Mouse (Mus musculus) MEL (cell line): ENCODE measurements around the gene Eef1g. TPM values are rescaled to one million over a fixed set of nuclear protein-coding genes. Genes with fewer than 3 reads are reported as not detected.

Source experiments
- DNase-seq: peaks from one replicate; pipeline ENCODE4 v3.0.0; 2011; ENCODE audit warnings: low read depth, low spot score
- H3K27ac ChIP-seq: 2 replicates; pipeline ENCODE4 v1.5.1; 2012; ENCODE audit warnings: low read depth, mild to moderate bottlenecking, control low read depth, low read length, moderate library complexity; ENCODE audit not compliant: control insufficient read depth
- H3K27me3 ChIP-seq, 2 experiments: fragments of 150-350 bp in 1 of 2; sonication (generic) in 1 of 2; 2 replicates each; pipeline ENCODE4 v1.6.1; 2012; ENCODE audit warnings: low read length in 2 of 2, mild to moderate bottlenecking in 2 of 2, improper control_type of control experiment in 1 of 2, moderate library complexity in 1 of 2; ENCODE audit not compliant: insufficient read depth in 2 of 2, control insufficient read depth in 1 of 2
- H3K36me3 ChIP-seq, 2 experiments: 2 replicates each; pipeline ENCODE4 v1.6.1; 2012 to 2014; ENCODE audit warnings: low read length in 2 of 2, improper control_type of control experiment in 1 of 2, inconsistent platforms in 1 of 2, mild to moderate bottlenecking in 1 of 2; ENCODE audit not compliant: insufficient read depth in 2 of 2, control insufficient read depth in 1 of 2
- H3K4me1 ChIP-seq, 2 experiments: fragments of 150-350 bp in 1 of 2; sonication (generic) in 1 of 2; 2 replicates each; pipeline ENCODE4 v1.6.1; 2012; ENCODE audit warnings: low read length in 2 of 2, improper control_type of control experiment in 1 of 2, mild to moderate bottlenecking in 1 of 2; ENCODE audit not compliant: insufficient read depth in 2 of 2, control insufficient read depth in 1 of 2
- H3K4me3 ChIP-seq, 2 experiments: fragments of 150-350 bp in 1 of 2; sonication (generic) in 1 of 2; 2 replicates each; pipeline ENCODE4 v1.5.1; 2012; ENCODE audit warnings: low read depth in 2 of 2, low read length in 2 of 2, mild to moderate bottlenecking in 2 of 2, moderate library complexity in 2 of 2, control low read depth in 1 of 2, improper control_type of control experiment in 1 of 2; ENCODE audit not compliant: control insufficient read depth in 1 of 2, insufficient read depth in 1 of 2
- H3K79me2 ChIP-seq: 2 replicates; pipeline ENCODE4 v1.6.1; 2012; ENCODE audit warnings: mild to moderate bottlenecking, low read length, moderate library complexity; ENCODE audit not compliant: control insufficient read depth, poor library complexity, insufficient read depth
- H3K9ac ChIP-seq: 2 replicates; pipeline ENCODE4 v1.6.1; 2012; ENCODE audit warnings: low read depth, mild to moderate bottlenecking, control low read depth, low read length, moderate library complexity; ENCODE audit not compliant: control insufficient read depth, poor library complexity, severe bottlenecking
- H3K9me3 ChIP-seq: fragments of 150-350 bp; sonication (generic); replicated peaks from 2 replicates; pipeline ENCODE4 v1.6.1; 2012; ENCODE audit warnings: mild to moderate bottlenecking, low read length, improper control_type of control experiment, moderate library complexity; ENCODE audit not compliant: insufficient read depth
- BHLHE40 ChIP-seq: IDR thresholded peaks from 2 replicates; pipeline ENCODE4 v1.6.1; 2012; ENCODE audit warnings: low read depth, mild to moderate bottlenecking, inconsistent platforms, low read length, improper control_type of control experiment, borderline replicate concordance
- CHD1 ChIP-seq: IDR thresholded peaks from 2 replicates; pipeline ENCODE4 v1.6.1; 2012; ENCODE audit warnings: low read depth, mild to moderate bottlenecking, inconsistent platforms, low read length, improper control_type of control experiment
- CTCF ChIP-seq, 3 experiments: IDR thresholded peaks in 2 of 3; conservative IDR thresholded peaks in 1 of 3; 2 replicates each; pipeline ENCODE4 v1.5.1; 2011 to 2012; ENCODE audit warnings: low read length in 3 of 3, low read depth in 2 of 3, mild to moderate bottlenecking in 2 of 3, improper control_type of control experiment in 1 of 3, inconsistent platforms in 1 of 3, mixed read lengths in 1 of 3, moderate library complexity in 1 of 3; ENCODE audit not compliant: control insufficient read depth in 1 of 3, insufficient read depth in 1 of 3, poor library complexity in 1 of 3, severe bottlenecking in 1 of 3
- E2F4 ChIP-seq: IDR thresholded peaks from 2 replicates; pipeline ENCODE4 v1.6.1; 2011; ENCODE audit warnings: low read depth, low read length, improper control_type of control experiment, borderline replicate concordance
- ELF1 ChIP-seq: IDR thresholded peaks from 2 replicates; pipeline ENCODE4 v1.6.1; 2014; ENCODE audit warnings: low read depth, mild to moderate bottlenecking, inconsistent platforms, low read length, improper control_type of control experiment, moderate library complexity
- EP300 ChIP-seq, 2 experiments: IDR thresholded peaks; 2 replicates each; pipeline ENCODE4 v1.6.1; 2011; ENCODE audit warnings: improper control_type of control experiment in 2 of 2, low read length in 2 of 2, low read depth in 1 of 2, mild to moderate bottlenecking in 1 of 2
- ETS1 ChIP-seq: IDR thresholded peaks from 2 replicates; pipeline ENCODE4 v1.6.1; 2012; ENCODE audit warnings: low read depth, mild to moderate bottlenecking, inconsistent platforms, low read length, improper control_type of control experiment, moderate library complexity
- GABPA ChIP-seq: IDR thresholded peaks from 2 replicates; pipeline ENCODE4 v1.6.1; 2012; ENCODE audit warnings: low read depth, mild to moderate bottlenecking, inconsistent platforms, low read length, improper control_type of control experiment, moderate library complexity
- GATA1 ChIP-seq: IDR thresholded peaks from 2 replicates; pipeline ENCODE4 v1.6.1; 2011; ENCODE audit warnings: low read depth, low read length, improper control_type of control experiment
- HCFC1 ChIP-seq: IDR thresholded peaks from 2 replicates; pipeline ENCODE4 v1.6.1; 2012; ENCODE audit warnings: low read depth, mild to moderate bottlenecking, inconsistent platforms, low read length, improper control_type of control experiment, moderate library complexity
- JUND ChIP-seq: IDR thresholded peaks from 2 replicates; pipeline ENCODE4 v1.6.1; 2011; ENCODE audit warnings: low read depth, mild to moderate bottlenecking, improper control_type of control experiment, low read length
- KAT2A ChIP-seq: conservative IDR thresholded peaks from 2 replicates; pipeline ENCODE4 v1.6.1; 2012; ENCODE audit warnings: low read depth, low read length, improper control_type of control experiment, inconsistent platforms
- MAX ChIP-seq: IDR thresholded peaks from 2 replicates; pipeline ENCODE4 v1.6.1; 2011; ENCODE audit warnings: low read length, improper control_type of control experiment
- MAZ ChIP-seq: IDR thresholded peaks from 2 replicates; pipeline ENCODE4 v1.6.1; 2012; ENCODE audit warnings: low read depth, mild to moderate bottlenecking, inconsistent platforms, low read length, improper control_type of control experiment
- MEF2A ChIP-seq: IDR thresholded peaks from 2 replicates; pipeline ENCODE4 v1.6.1; 2014; ENCODE audit warnings: low read depth, mild to moderate bottlenecking, inconsistent platforms, low read length, improper control_type of control experiment; ENCODE audit not compliant: poor library complexity, insufficient replicate concordance, severe bottlenecking; ENCODE audit errors: extremely low read depth
- MXI1 ChIP-seq: IDR thresholded peaks from 2 replicates; pipeline ENCODE4 v1.6.1; 2011; ENCODE audit warnings: mild to moderate bottlenecking, low read depth, low read length, improper control_type of control experiment
- MYB ChIP-seq: IDR thresholded peaks from 2 replicates; pipeline ENCODE4 v1.6.1; 2011; ENCODE audit warnings: mild to moderate bottlenecking, low read depth, low read length, improper control_type of control experiment
- MYC ChIP-seq: IDR thresholded peaks from 2 replicates; pipeline ENCODE4 v1.6.1; 2011; ENCODE audit warnings: low read depth, mild to moderate bottlenecking, low read length, improper control_type of control experiment, moderate library complexity
- NELFE ChIP-seq: IDR thresholded peaks from 2 replicates; pipeline ENCODE4 v1.6.1; 2011; ENCODE audit warnings: low read depth, low read length, improper control_type of control experiment
- POLR2A ChIP-seq, 2 experiments: IDR thresholded peaks; 2 replicates each; pipeline ENCODE4 v1.6.1; 2011 to 2012; ENCODE audit warnings: low read length in 2 of 2, mild to moderate bottlenecking in 2 of 2, control low read depth in 1 of 2, improper control_type of control experiment in 1 of 2, low read depth in 1 of 2, moderate library complexity in 1 of 2; ENCODE audit not compliant: control insufficient read depth in 1 of 2, insufficient read depth in 1 of 2, poor library complexity in 1 of 2
- POLR2AphosphoS2 ChIP-seq: IDR thresholded peaks from 2 replicates; pipeline ENCODE4 v1.6.1; 2011; ENCODE audit warnings: low read length, improper control_type of control experiment
- POLR2AphosphoS5 ChIP-seq: IDR thresholded peaks from 2 replicates; pipeline ENCODE4 v1.6.1; 2012; ENCODE audit warnings: low read depth, borderline replicate concordance, mild to moderate bottlenecking, inconsistent platforms, low read length, moderate library complexity, mixed read lengths
- RAD21 ChIP-seq: IDR thresholded peaks from 2 replicates; pipeline ENCODE4 v1.6.1; 2011; ENCODE audit warnings: mild to moderate bottlenecking, low read depth, low read length, improper control_type of control experiment
- RCOR1 ChIP-seq: IDR thresholded peaks from 2 replicates; pipeline ENCODE4 v1.6.1; 2012; ENCODE audit warnings: low read depth, mild to moderate bottlenecking, inconsistent platforms, low read length, improper control_type of control experiment
- SIN3A ChIP-seq: IDR thresholded peaks from 2 replicates; pipeline ENCODE4 v1.6.1; 2012; ENCODE audit warnings: low read length, improper control_type of control experiment, inconsistent platforms
- SMC3 ChIP-seq: IDR thresholded peaks from 2 replicates; pipeline ENCODE4 v1.6.1; 2011; ENCODE audit warnings: low read depth, low read length, improper control_type of control experiment
- TAL1 ChIP-seq: IDR thresholded peaks from 2 replicates; pipeline ENCODE4 v1.6.1; 2012; ENCODE audit warnings: mild to moderate bottlenecking, inconsistent platforms, low read length, moderate library complexity, mixed read lengths
- TBP ChIP-seq: IDR thresholded peaks from 2 replicates; pipeline ENCODE4 v1.8.0; 2011; ENCODE audit warnings: low read depth, low read length, improper control_type of control experiment
- TCF12 ChIP-seq: IDR thresholded peaks from 2 replicates; pipeline ENCODE4 v1.6.1; 2014; ENCODE audit warnings: low read depth, mild to moderate bottlenecking, inconsistent platforms, low read length, improper control_type of control experiment, moderate library complexity
- USF1 ChIP-seq: IDR thresholded peaks from 2 replicates; pipeline ENCODE4 v1.6.1; 2014; ENCODE audit warnings: low read depth, mild to moderate bottlenecking, inconsistent platforms, low read length, improper control_type of control experiment, moderate library complexity
- ZC3H11A ChIP-seq: IDR thresholded peaks from 2 replicates; pipeline ENCODE4 v1.6.1; 2012; ENCODE audit warnings: low read depth, mild to moderate bottlenecking, inconsistent platforms, low read length, improper control_type of control experiment
- ZKSCAN1 ChIP-seq: IDR thresholded peaks from 2 replicates; pipeline ENCODE4 v1.6.1; 2012; ENCODE audit warnings: low read depth, mild to moderate bottlenecking, inconsistent platforms, low read length, improper control_type of control experiment, moderate library complexity
- ZMIZ1 ChIP-seq: IDR thresholded peaks from 2 replicates; pipeline ENCODE4 v1.6.1; 2012; ENCODE audit warnings: low read depth, mild to moderate bottlenecking, inconsistent platforms, low read length, improper control_type of control experiment, moderate library complexity
- ZNF384 ChIP-seq: IDR thresholded peaks from 2 replicates; pipeline ENCODE4 v1.6.1; 2012; ENCODE audit warnings: low read depth, mild to moderate bottlenecking, inconsistent platforms, low read length, improper control_type of control experiment
- polyA plus RNA-seq, 2 experiments: library from polyadenylated mRNA; stranded (reverse) in 1 of 2; unstranded in 1 of 2; fragments of >175 nt in 1 of 2; fragments of >200 nt in 1 of 2; gene quantifications; 2 replicates each; pipeline versions ENCODE4 v1.2.1 to v1.2.4; 2012; ENCODE audit warnings: low replicate concordance in 2 of 2, low read depth in 1 of 2; ENCODE audit not compliant: insufficient read length in 2 of 2, insufficient read depth in 1 of 2, missing spikeins in 1 of 2
- total RNA-seq: library from RNA; depleted of rRNA; stranded (reverse); fragments of 300-350 nt; gene quantifications from 2 replicates; pipeline ENCODE4 v1.2.3, GENCODE M21; 2012

Eef1g gene
- total and polyA plus RNA-seq, 3 experiments = 1,362 to 1,817 (median 1,691) TPM

GRCm38 (mm10) chr19:8920073-8920736, 46.6 kb upstream of the Eef1g start, which contains the start of gene B3gat3:
Gene B3gat3 (plus strand): TSS chr19:8920374.
- Histone ChIP-seq H3K4me3 (peak within 1 kb of the TSS; percentile 83 to 91), H3K36me3 (peaks cover 1 to 13% of the 10 kb centered on the region in 2 experiments; a peak in 3 of 4 replicates), H3K27ac (peak within 1 kb of the TSS; percentile 88), H3K4me1 (peaks cover 8 to 10% of the 10 kb centered on the region in 2 experiments; a peak in 3 of 4 replicates), H3K9me3 (no peaks in the 10 kb centered on the region), H3K27me3 (no peaks in the 10 kb centered on the region), H3K9ac (peak within 1 kb of the TSS; percentile 92), H3K79me2 (peaks cover 16% of the 10 kb centered on the region)
- peak; percentile 91 for DNase-seq
- TF ChIP-seq CHD1 (no peak), MXI1 (no peak; the same call in 1 of the 2 replicates), ZC3H11A (no peak), RAD21 (no peak), ZMIZ1 (peak; percentile 63; the same call in 1 of the 2 replicates), ELF1 (peak; percentile 81), ETS1 (no peak; the same call in 1 of the 2 replicates), KAT2A (no peak; the same call in 1 of the 2 replicates), EP300 (IDR thresholded peaks at IDR 0.05; ENCODE audit: low read depth in 1 of 2, low read length in 2 of 2) (no peak; a peak in 1 of 4 replicates), JUND (no peak), MAX (no peak), MYC (peak; percentile 43; the same call in 1 of the 2 replicates), USF1 (0 out of 2 replicates have a peak, but pooled peaks have one; percentile 12), TCF12 (0 out of 2 replicates have a peak, but pooled peaks have one; percentile 34), POLR2A (IDR thresholded peaks at IDR 0.05; ENCODE audit: control insufficient read depth in 1 of 2, insufficient read depth in 1 of 2, low read depth in 1 of 2, low read length in 2 of 2, poor library complexity in 1 of 2) (peak; percentile 47 to 90; a peak in 3 of 4 replicates), RCOR1 (no peak), POLR2AphosphoS2 (peak; percentile 80; the same call in 1 of the 2 replicates), HCFC1 (peak; percentile 83), NELFE (peak; percentile 80), E2F4 (0 out of 2 replicates have a peak, but pooled peaks have one; percentile 53), GATA1 (no peak), MYB (no peak), SIN3A (peak; percentile 71), TBP (peak; percentile 45; the same call in 1 of the 2 replicates), POLR2AphosphoS5 (no peak), CTCF (IDR thresholded peaks at IDR 0.05 in 2 of 3, conservative IDR thresholded peaks at IDR 0.05 in 1 of 3; ENCODE audit: control insufficient read depth in 1 of 3, insufficient read depth in 1 of 3, low read depth in 2 of 3, low read length in 3 of 3, poor library complexity in 1 of 3, severe bottlenecking in 1 of 3) (no peak), SMC3 (0 out of 2 replicates have a peak, but pooled peaks have one; percentile 6), BHLHE40 (no peak), ZKSCAN1 (no peak), TAL1 (no peak), GABPA (no peak), ZNF384 (no peak), MEF2A (no peak), MAZ (peak; percentile 49; the same call in 1 of the 2 replicates)
